Mouse (Mus musculus) kidney, adult 11 months (tissue): ENCODE data around the gene Mtcl1.

ENCODE experiments used
- DNase-seq: peaks from one replicate; pipeline ENCODE4 v3.0.0; 2022

The Mtcl1 gene

GRCm38 (mm10) chr17:66358026-66358978 is 91.2 kb downstream of the Mtcl1 start:
- DNase-seq, result no peak

GRCm38 (mm10) chr17:66357171-66358025 is 92.2 kb downstream of the Mtcl1 start:
- no peak for DNase-seq

GRCm38 (mm10) chr17:66353907-66354306 is 95.6 kb downstream of the Mtcl1 start:
- DNase-seq, result no peak

GRCm38 (mm10) chr17:66352847-66353643 is 96.5 kb downstream of the Mtcl1 start:
- peak; percentile 34 for DNase-seq

- DNase-seq, result peak; percentile 37
These were observed 97.3 kb downstream of the Mtcl1 start for GRCm38 (mm10) chr17:66352219-66352618.

GRCm38 (mm10) chr17:66350689-66351088 is 98.9 kb downstream of the Mtcl1 start:
- DNase-seq, result no peak

- no peak for DNase-seq
These were observed 99.4 kb downstream of the Mtcl1 start for GRCm38 (mm10) chr17:66350127-66350526.

GRCm38 (mm10) chr17:66346378-66346777 is 103.2 kb downstream of the Mtcl1 start:
- DNase-seq, result no peak

- DNase-seq, result no peak
These were observed 103.9 kb downstream of the Mtcl1 start for GRCm38 (mm10) chr17:66345680-66346079.

- no peak for DNase-seq
These were observed 106.6 kb downstream of the Mtcl1 start for GRCm38 (mm10) chr17:66342932-66343331.

- no peak for DNase-seq
These were observed 107.9 kb downstream of the Mtcl1 start for GRCm38 (mm10) chr17:66341670-66342069.

GRCm38 (mm10) chr17:66340798-66341197 is 108.8 kb downstream of the Mtcl1 start:
- DNase-seq, result no peak

- no peak for DNase-seq
These were observed 111.6 kb downstream of the Mtcl1 start for GRCm38 (mm10) chr17:66337929-66338328.

GRCm38 (mm10) chr17:66335568-66335967 is 114.0 kb downstream of the Mtcl1 start:
- DNase-seq, result no peak

GRCm38 (mm10) chr17:66334894-66335293 is 114.7 kb downstream of the Mtcl1 start:
- DNase-seq, result no peak

- no peak for DNase-seq
These were observed 118.3 kb downstream of the Mtcl1 start for GRCm38 (mm10) chr17:66331207-66331606.

- no peak for DNase-seq
These were observed 123.0 kb downstream of the Mtcl1 start for GRCm38 (mm10) chr17:66326552-66327045.

- DNase-seq, result no peak
These were observed 123.4 kb downstream of the Mtcl1 start for GRCm38 (mm10) chr17:66326204-66326545.

- DNase-seq, result no peak
These were observed 123.9 kb downstream of the Mtcl1 start for GRCm38 (mm10) chr17:66325440-66326203.

- no peak for DNase-seq
These were observed 124.7 kb downstream of the Mtcl1 start for GRCm38 (mm10) chr17:66324836-66325235.

- DNase-seq, result no peak
These were observed 126.8 kb downstream of the Mtcl1 start for GRCm38 (mm10) chr17:66322646-66323255.
